Mouse (Mus musculus): ENCODE measurements around the gene Gm49380. TPM values are rescaled to one million over a fixed set of nuclear protein-coding genes. Genes with fewer than 3 reads are reported as not detected.
A peak's percentile ranks its signal among the peaks of the same experiment; 100 is the strongest.

Gm49380 gene
- polyA plus RNA-seq, 1 experiment from 2014 or later: 0.11 TPM

- peak; percentile 11 for DNase-seq
- Histone ChIP-seq H3K9me3 (ENCODE audit: control insufficient read depth, low read length) (no peaks in the 10 kb centered on the region), H3K4me1 (ENCODE audit: control insufficient read depth, insufficient read depth, low read length) (0 out of 2 replicates have a peak, but pooled peaks cover 5% of the 10 kb centered on the region), H3K4me2 (ENCODE audit: low read length) (no peak overlapping the region), H3K9ac (replicated peaks; ENCODE audit: low read length) (no peak overlapping the region), H3K27ac (replicated peaks; ENCODE audit: low read depth, low read length) (no peak overlapping the region), H3K36me3 (ENCODE audit: control insufficient read depth, insufficient read depth, low read length) (no peaks in the 10 kb centered on the region), H3K4me3 (replicated peaks; ENCODE audit: low read depth, low read length) (no peak overlapping the region), H3K27me3 (ENCODE audit: control insufficient read depth, insufficient read depth, low read length) (peaks cover 23% of the 10 kb centered on the region)
- WGBS: 43% methylated on average over 14 of the region's 14 CpGs
- no peak for ATAC-seq (ENCODE audit: low FRiP score, low TSS enrichment)
These were observed 68.7 kb downstream of the Gm49380 start for GRCm38 (mm10) chr9:44044426-44045157.

- Histone ChIP-seq H3K4me3 (replicated peaks; ENCODE audit: low read depth, low read length) (peak overlapping the region; percentile 30), H3K9ac (replicated peaks; ENCODE audit: low read length) (peak overlapping the region; percentile 3; the same call in 1 of the 2 replicates), H3K4me2 (ENCODE audit: low read length) (peak overlapping the region; percentile 65), H3K4me1 (ENCODE audit: control insufficient read depth, insufficient read depth, low read length) (0 out of 2 replicates have a peak, but pooled peaks cover 5% of the 10 kb centered on the region), H3K9me3 (ENCODE audit: control insufficient read depth, low read length) (no peaks in the 10 kb centered on the region), H3K27ac (replicated peaks; ENCODE audit: low read depth, low read length) (no peak overlapping the region), H3K27me3 (ENCODE audit: control insufficient read depth, insufficient read depth, low read length) (peaks cover 23% of the 10 kb centered on the region), H3K36me3 (ENCODE audit: control insufficient read depth, insufficient read depth, low read length) (no peaks in the 10 kb centered on the region)
- DNase-seq: peak; percentile 20
- WGBS: 3% methylated on average over 22 of the region's 23 CpGs
- no peak for ATAC-seq (ENCODE audit: low FRiP score, low TSS enrichment)
These were observed 69.4 kb downstream of the Gm49380 start for GRCm38 (mm10) chr9:44043708-44044425.

DNA sequence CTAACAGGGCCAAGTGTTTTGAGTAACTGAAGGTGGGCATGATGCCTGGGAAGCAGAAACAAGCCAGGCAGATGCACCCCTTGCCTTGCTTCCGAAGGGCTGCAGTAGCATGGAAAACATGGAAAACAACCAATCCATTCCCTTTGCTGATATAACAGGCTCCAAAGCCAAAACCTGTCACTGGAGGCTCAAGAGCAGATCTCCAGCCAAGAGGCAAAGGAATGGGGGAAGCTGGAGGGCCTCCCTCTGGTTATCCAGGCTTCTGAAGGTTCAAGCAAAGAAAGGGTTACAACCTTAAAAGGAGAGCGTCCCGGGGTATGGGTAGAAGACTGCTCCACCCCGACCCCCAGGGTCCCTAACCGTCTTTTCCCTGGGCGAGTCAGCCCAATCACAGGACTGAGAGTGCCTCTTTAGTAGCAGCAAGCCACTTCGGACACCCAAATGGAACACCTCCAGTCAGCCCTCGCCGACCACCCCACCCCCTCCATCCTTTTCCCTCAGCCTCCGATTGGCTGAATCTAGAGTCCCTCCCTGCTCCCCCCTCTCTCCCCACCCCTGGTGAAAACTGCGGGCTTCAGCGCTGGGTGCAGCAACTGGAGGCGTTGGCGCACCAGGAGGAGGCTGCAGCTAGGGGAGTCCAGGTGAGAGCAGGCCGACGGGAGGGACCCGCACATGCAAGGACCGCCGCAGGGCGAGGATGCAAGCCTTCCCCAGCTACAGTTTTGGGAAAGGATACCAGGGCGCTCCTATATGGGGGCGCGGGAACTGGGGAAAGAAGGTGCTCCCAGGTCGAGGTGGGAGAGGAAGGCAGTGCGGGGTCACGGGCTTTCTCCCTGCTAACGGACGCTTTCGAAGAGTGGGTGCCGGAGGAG is 70.2 kb downstream of the Gm49380 start, which contains the start of gene Thy1:
Gene Thy1, plus strand, starts transcription at position 549 of the 872 bp plus-strand sequence.
- Histone ChIP-seq H3K9me3 (ENCODE audit: control insufficient read depth, low read length) (no peaks in the 10 kb centered on the region), H3K4me3 (replicated peaks; ENCODE audit: low read depth, low read length) (peak within 1 kb of the TSS; percentile 30), H3K27me3 (ENCODE audit: control insufficient read depth, insufficient read depth, low read length) (peaks cover 23% of the 10 kb centered on the region), H3K9ac (replicated peaks; ENCODE audit: low read length) (peak within 1 kb of the TSS; percentile 3; the same call in 1 of the 2 replicates), H3K4me2 (ENCODE audit: low read length) (peak within 1 kb of the TSS; percentile 65), H3K4me1 (ENCODE audit: control insufficient read depth, insufficient read depth, low read length) (0 out of 2 replicates have a peak, but pooled peaks cover 5% of the 10 kb centered on the region), H3K27ac (replicated peaks; ENCODE audit: low read depth, low read length) (no peak within 1 kb of the TSS), H3K36me3 (ENCODE audit: control insufficient read depth, insufficient read depth, low read length) (no peaks in the 10 kb centered on the region)
- WGBS: 1% methylated on average over 30 of the region's 30 CpGs
- 0 out of 2 replicates have a peak, but pooled peaks have one; percentile 24 for ATAC-seq (ENCODE audit: low FRiP score, low TSS enrichment)
- DNase-seq: peak; percentile 73

DNA sequence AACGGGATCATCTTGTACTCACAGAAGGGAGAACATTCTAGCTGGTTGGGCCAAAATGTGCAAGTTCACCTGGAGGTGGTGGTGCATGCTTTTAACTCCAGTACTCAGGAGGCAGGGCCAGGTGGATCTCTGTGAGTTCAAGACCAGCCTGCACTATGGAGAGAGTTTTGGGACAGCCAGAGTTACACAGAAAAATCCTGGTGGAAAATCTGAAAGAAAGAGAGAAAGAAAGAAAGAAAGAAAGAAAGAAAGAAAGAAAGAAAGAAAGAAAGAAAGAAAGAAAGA is 71.0 kb downstream of the Gm49380 start:
- H3K36me3 ChIP-seq (ENCODE audit: control insufficient read depth, insufficient read depth, low read length): no peaks in the 10 kb centered on the region
- no peak overlapping the region for H3K9ac ChIP-seq (replicated peaks; ENCODE audit: low read length)
- H3K4me1 ChIP-seq (ENCODE audit: control insufficient read depth, insufficient read depth, low read length): 0 out of 2 replicates have a peak, but pooled peaks cover 5% of the 10 kb centered on the region
- DNase-seq: no peak
- WGBS: 94% methylated on average over 1 of the region's 1 CpGs
- no peaks in the 10 kb centered on the region for H3K9me3 ChIP-seq (ENCODE audit: control insufficient read depth, low read length)
- H3K27ac ChIP-seq (replicated peaks; ENCODE audit: low read depth, low read length): no peak overlapping the region
- H3K27me3 ChIP-seq (ENCODE audit: control insufficient read depth, insufficient read depth, low read length): peaks cover 23% of the 10 kb centered on the region
- no peak overlapping the region for H3K4me2 ChIP-seq (ENCODE audit: low read length)
- no peak for ATAC-seq (ENCODE audit: low FRiP score, low TSS enrichment)
- H3K4me3 ChIP-seq (replicated peaks; ENCODE audit: low read depth, low read length): no peak overlapping the region

- no peak overlapping the region for H3K9ac ChIP-seq (replicated peaks; ENCODE audit: low read length)
- H3K9me3 ChIP-seq (ENCODE audit: control insufficient read depth, low read length): no peaks in the 10 kb centered on the region
- ATAC-seq (ENCODE audit: low FRiP score, low TSS enrichment) (no peak), DNase-seq (no peak)
- no peaks in the 10 kb centered on the region for H3K36me3 ChIP-seq (ENCODE audit: control insufficient read depth, insufficient read depth, low read length)
- H3K4me1 ChIP-seq (ENCODE audit: control insufficient read depth, insufficient read depth, low read length): 0 out of 2 replicates have a peak, but pooled peaks cover 5% of the 10 kb centered on the region
- H3K27me3 ChIP-seq (ENCODE audit: control insufficient read depth, insufficient read depth, low read length): peaks cover 23% of the 10 kb centered on the region
- no peak overlapping the region for H3K4me3 ChIP-seq (replicated peaks; ENCODE audit: low read depth, low read length)
- 62% methylated on average over 7 of the region's 7 CpGs for WGBS
- no peak overlapping the region for H3K27ac ChIP-seq (replicated peaks; ENCODE audit: low read depth, low read length)
- H3K4me2 ChIP-seq (ENCODE audit: low read length): no peak overlapping the region
These were observed 71.5 kb downstream of the Gm49380 start for GRCm38 (mm10) chr9:44041511-44042395.

DNA sequence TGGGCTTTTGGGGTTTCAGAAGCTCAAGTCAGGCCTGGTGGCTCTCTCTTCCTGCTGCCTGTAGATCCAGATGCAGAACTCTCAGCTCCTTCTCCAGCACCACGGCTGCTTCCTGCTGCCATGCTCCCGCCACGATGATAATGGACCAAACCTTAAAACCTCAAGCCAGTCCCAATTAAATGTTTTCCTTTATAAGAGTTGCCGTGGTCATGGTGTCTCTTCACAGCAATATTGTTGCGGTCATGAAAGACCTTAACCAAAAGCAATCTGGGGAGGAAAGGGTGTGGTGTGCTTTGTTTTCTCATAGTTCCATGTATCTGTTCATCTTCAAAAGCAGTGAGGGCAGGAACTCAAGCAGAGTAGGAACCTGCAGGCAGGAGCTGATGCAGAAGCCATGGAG is 76.2 kb downstream of the Gm49380 start:
- H3K27ac ChIP-seq (replicated peaks; ENCODE audit: low read depth, low read length): no peak overlapping the region
- no peak for DNase-seq
- 94% methylated on average over 5 of the region's 5 CpGs for WGBS

GRCm38 (mm10) chr9:44033957-44034727 is 79.2 kb downstream of the Gm49380 start:
- no peak for ATAC-seq (ENCODE audit: low FRiP score, low TSS enrichment)
- WGBS: 74% methylated on average over 13 of the region's 13 CpGs
- H3K4me3 ChIP-seq (replicated peaks; ENCODE audit: low read depth, low read length): no peak overlapping the region
- H3K4me2 ChIP-seq (ENCODE audit: low read length): no peak overlapping the region
- H3K27me3 ChIP-seq (ENCODE audit: control insufficient read depth, insufficient read depth, low read length): no peaks in the 10 kb centered on the region
- no peak overlapping the region for H3K27ac ChIP-seq (replicated peaks; ENCODE audit: low read depth, low read length)
- no peak for DNase-seq
- H3K9me3 ChIP-seq (ENCODE audit: control insufficient read depth, low read length): no peaks in the 10 kb centered on the region
- no peaks in the 10 kb centered on the region for H3K36me3 ChIP-seq (ENCODE audit: control insufficient read depth, insufficient read depth, low read length)
- H3K4me1 ChIP-seq (ENCODE audit: control insufficient read depth, insufficient read depth, low read length): no peaks in the 10 kb centered on the region
- H3K9ac ChIP-seq (replicated peaks; ENCODE audit: low read length): no peak overlapping the region

More for the DNA sequence above, 76.2 kb downstream of the Gm49380 start:
- Histone ChIP-seq H3K9ac (replicated peaks; ENCODE audit: low read length) (no peak overlapping the region), H3K4me1 (ENCODE audit: control insufficient read depth, insufficient read depth, low read length) (no peaks in the 10 kb centered on the region), H3K9me3 (ENCODE audit: control insufficient read depth, low read length) (no peaks in the 10 kb centered on the region), H3K4me2 (ENCODE audit: low read length) (no peak overlapping the region), H3K36me3 (ENCODE audit: control insufficient read depth, insufficient read depth, low read length) (no peaks in the 10 kb centered on the region), H3K27me3 (ENCODE audit: control insufficient read depth, insufficient read depth, low read length) (peaks cover 5% of the 10 kb centered on the region; the same call in 1 of the 2 replicates), H3K4me3 (replicated peaks; ENCODE audit: low read depth, low read length) (no peak overlapping the region)
- ATAC-seq (ENCODE audit: low FRiP score, low TSS enrichment): no peak
